Mouse (Mus musculus) ES-Bruce4 (cell line): ENCODE results near the gene Rprd1b. TPM values are rescaled to one million over a fixed set of nuclear protein-coding genes. Genes with fewer than 3 reads are reported as not detected.

Experiments
- H3K27ac ChIP-seq: 2 replicates; pipeline ENCODE4 v1.5.1; 2012; ENCODE audit warnings: low read length, inconsistent platforms; ENCODE audit not compliant: insufficient read depth
- H3K27me3 ChIP-seq: 2 replicates; pipeline ENCODE4 v1.6.1; 2012; ENCODE audit warnings: mild to moderate bottlenecking, low read length, inconsistent platforms; ENCODE audit not compliant: control insufficient read depth, poor library complexity, insufficient read depth, severe bottlenecking
- H3K36me3 ChIP-seq: 2 replicates; pipeline ENCODE4 v1.6.1; 2012; ENCODE audit warnings: inconsistent platforms, mild to moderate bottlenecking, low read length, moderate library complexity; ENCODE audit not compliant: control insufficient read depth, poor library complexity, insufficient read depth, severe bottlenecking
- H3K4me1 ChIP-seq: one replicate; pipeline ENCODE4 v1.8.1; 2011; ENCODE audit warnings: low read length; ENCODE audit not compliant: control insufficient read depth, insufficient read depth
- H3K4me3 ChIP-seq: 2 replicates; pipeline ENCODE4 v1.5.1; 2011; ENCODE audit warnings: low read depth, mild to moderate bottlenecking, low read length
- H3K9ac ChIP-seq: 2 replicates; pipeline ENCODE4 v1.6.1; 2012; ENCODE audit warnings: low read depth, mild to moderate bottlenecking, inconsistent platforms; ENCODE audit not compliant: poor library complexity, severe bottlenecking
- H3K9me3 ChIP-seq: replicated peaks from 2 replicates; pipeline ENCODE4 v1.6.1; 2012; ENCODE audit warnings: mild to moderate bottlenecking, low read length, inconsistent platforms; ENCODE audit not compliant: control insufficient read depth, poor library complexity, insufficient read depth, severe bottlenecking
- CTCF ChIP-seq: IDR thresholded peaks from one replicate; pipeline ENCODE4 v1.8.1; 2011; ENCODE audit warnings: low read depth, low read length
- EP300 ChIP-seq: IDR thresholded peaks from 2 replicates; pipeline ENCODE4 v1.6.1; 2011; ENCODE audit warnings: low read depth, low read length; ENCODE audit not compliant: insufficient read depth
- POLR2A ChIP-seq: IDR thresholded peaks from one replicate; pipeline ENCODE4 v1.8.1; 2011; ENCODE audit warnings: low read length; ENCODE audit not compliant: insufficient read depth
- polyA plus RNA-seq: library from polyadenylated mRNA; stranded (reverse); fragments of >200 nt; gene quantifications from 2 replicates; pipeline ENCODE4 v1.2.4, GENCODE M21; 2011; ENCODE audit warnings: low read depth; ENCODE audit not compliant: missing spikeins, insufficient read depth, insufficient read length

Gene Rprd1b
- polyA plus RNA-seq, 1 experiment, result 18.6 TPM

GRCm38 (mm10) chr2:158114931-158115330 lies 86.6 kb downstream of the Rprd1b start:
- H3K27me3 ChIP-seq, result no peaks in the 10 kb centered on the region
- no peak for TF ChIP-seq CTCF
- no peak for TF ChIP-seq EP300
- TF ChIP-seq POLR2A, result no peak
- H3K4me3 ChIP-seq, result no peak overlapping the region
- H3K9ac ChIP-seq, result no peak overlapping the region
- no peak overlapping the region for H3K27ac ChIP-seq
- no peaks in the 10 kb centered on the region for H3K9me3 ChIP-seq
- H3K4me1 ChIP-seq, result no peaks in the 10 kb centered on the region
- H3K36me3 ChIP-seq, result no peaks in the 10 kb centered on the region

- no peaks in the 10 kb centered on the region for H3K27me3 ChIP-seq
- TF ChIP-seq EP300 (no peak), CTCF (no peak), POLR2A (no peak)
- H3K4me3 ChIP-seq, result no peak overlapping the region
- no peaks in the 10 kb centered on the region for H3K4me1 ChIP-seq
- no peaks in the 10 kb centered on the region for H3K9me3 ChIP-seq
- no peak overlapping the region for H3K9ac ChIP-seq
- H3K36me3 ChIP-seq, result no peaks in the 10 kb centered on the region
- H3K27ac ChIP-seq, result no peak overlapping the region
These were observed 87.6 kb downstream of the Rprd1b start for GRCm38 (mm10) chr2:158115838-158116453.

GRCm38 (mm10) chr2:158116653-158117052 lies 88.4 kb downstream of the Rprd1b start:
- Histone ChIP-seq H3K9me3 (no peaks in the 10 kb centered on the region), H3K27me3 (no peaks in the 10 kb centered on the region), H3K27ac (no peak overlapping the region), H3K4me1 (no peaks in the 10 kb centered on the region), H3K9ac (no peak overlapping the region), H3K36me3 (no peaks in the 10 kb centered on the region), H3K4me3 (no peak overlapping the region)
- TF ChIP-seq POLR2A (no peak), EP300 (no peak), CTCF (no peak)

GRCm38 (mm10) chr2:158119145-158119544 lies 90.8 kb downstream of the Rprd1b start:
- Histone ChIP-seq H3K27me3 (no peaks in the 10 kb centered on the region), H3K9me3 (no peaks in the 10 kb centered on the region), H3K4me1 (no peaks in the 10 kb centered on the region), H3K4me3 (no peak overlapping the region), H3K27ac (no peak overlapping the region), H3K36me3 (no peaks in the 10 kb centered on the region), H3K9ac (no peak overlapping the region)
- TF ChIP-seq CTCF, result no peak
- no peak for TF ChIP-seq EP300
- no peak for TF ChIP-seq POLR2A

- H3K4me1 ChIP-seq, result no peaks in the 10 kb centered on the region
- H3K4me3 ChIP-seq, result no peak overlapping the region
- H3K27me3 ChIP-seq, result no peaks in the 10 kb centered on the region
- TF ChIP-seq POLR2A (no peak), CTCF (no peak), EP300 (no peak)
- H3K27ac ChIP-seq, result no peak overlapping the region
- H3K9me3 ChIP-seq, result no peaks in the 10 kb centered on the region
- H3K9ac ChIP-seq, result no peak overlapping the region
- H3K36me3 ChIP-seq, result no peaks in the 10 kb centered on the region
These were observed 91.9 kb downstream of the Rprd1b start for GRCm38 (mm10) chr2:158120211-158120610.

DNA sequence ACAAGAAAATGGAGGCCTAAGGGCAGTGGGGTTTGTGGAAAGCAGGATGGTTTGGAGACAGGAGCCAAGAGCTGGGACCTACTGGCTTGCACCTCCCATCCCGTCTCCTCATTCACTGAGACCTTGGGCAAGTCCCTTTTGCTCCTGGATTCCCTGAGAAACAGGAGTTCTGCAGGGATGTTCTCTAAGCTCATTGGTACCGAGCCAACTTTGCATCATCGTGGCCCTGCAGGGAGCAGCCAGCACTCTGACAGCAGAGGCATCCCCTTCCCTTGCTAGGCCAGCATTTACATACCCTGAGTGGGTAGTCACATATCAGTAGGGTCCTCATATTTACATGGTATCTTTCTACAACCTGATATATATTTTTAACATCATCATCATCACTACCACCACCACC lies 92.6 kb downstream of the Rprd1b start:
- Histone ChIP-seq H3K4me1 (no peaks in the 10 kb centered on the region), H3K9me3 (no peaks in the 10 kb centered on the region), H3K36me3 (no peaks in the 10 kb centered on the region), H3K27ac (no peak overlapping the region), H3K4me3 (no peak overlapping the region), H3K9ac (no peak overlapping the region), H3K27me3 (no peaks in the 10 kb centered on the region)
- TF ChIP-seq EP300, result no peak
- no peak for TF ChIP-seq POLR2A
- TF ChIP-seq CTCF, result no peak
